Mouse (Mus musculus) bone marrow macrophage, adult 2 months (primary cell): Measurements from ENCODE around the gene Rfng.

Experiments used
- CTCF ChIP-seq: IDR thresholded peaks from 2 replicates; pipeline ENCODE4 v1.5.1; 2012; ENCODE audit warnings: low read depth, mild to moderate bottlenecking, low read length, moderate library complexity
- POLR2A ChIP-seq: IDR thresholded peaks from 2 replicates; pipeline ENCODE4 v1.6.1; 2012; ENCODE audit warnings: mild to moderate bottlenecking, low read depth, low read length, borderline replicate concordance

GRCm38 (mm10) chr11:120785145-120785544 is 1.1 kb upstream of the Rfng start:
- TF ChIP-seq POLR2A (no peak), CTCF (no peak)
